Mouse (Mus musculus): ENCODE results near the gene Sptbn4. TPM values are rescaled to one million over a fixed set of nuclear protein-coding genes. Genes with fewer than 3 reads are reported as not detected.

Sptbn4 gene
- polyA plus RNA-seq, 1 experiment from 2014 or later, result 0.47 TPM

DNA sequence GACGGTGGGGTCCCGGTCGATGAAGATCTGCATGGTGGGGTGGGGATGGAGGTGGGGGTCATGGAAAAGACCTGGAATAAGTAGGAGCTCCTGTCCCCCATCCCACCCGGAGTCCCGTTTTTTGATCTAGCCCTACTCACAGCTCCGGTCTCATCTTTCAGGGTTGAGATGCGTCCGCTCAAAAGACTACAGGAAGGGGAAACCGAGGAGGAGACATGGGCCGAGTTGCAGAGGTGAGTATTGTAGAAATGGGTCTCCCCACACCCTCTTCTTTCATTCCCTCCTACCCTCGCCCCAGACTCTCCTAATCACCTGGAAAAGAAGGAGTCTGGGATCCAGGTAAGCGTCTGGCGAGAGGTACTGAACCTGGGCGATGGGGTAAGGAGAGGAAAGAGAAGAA, 92.2 kb downstream of the Sptbn4 start:
- peak; percentile 21; the same call in 1 of the 2 replicates for ATAC-seq (ENCODE audit: low FRiP score)
- H3K36me3 ChIP-seq (replicated peaks), result peaks cover 29% of the 10 kb centered on the region
- peaks cover 28% of the 10 kb centered on the region for H3K4me1 ChIP-seq
- peak overlapping the region; percentile 47; the same call in 1 of the 2 replicates for H3K27ac ChIP-seq
- H3K4me3 ChIP-seq (replicated peaks), result peak overlapping the region; percentile 67
- H3K9ac ChIP-seq, result peak overlapping the region; percentile 69
- peaks cover 39% of the 10 kb centered on the region for H3K27me3 ChIP-seq
- peak overlapping the region; percentile 65 for H3K4me2 ChIP-seq
- WGBS, result 8% methylated on average over 14 of the region's 14 CpGs
- no peaks in the 10 kb centered on the region for H3K9me3 ChIP-seq

GRCm38 (mm10) chr7:27354783-27355182, 92.7 kb downstream of the Sptbn4 start:
- Histone ChIP-seq H3K9me3 (no peaks in the 10 kb centered on the region), H3K36me3 (replicated peaks) (peaks cover 31% of the 10 kb centered on the region), H3K9ac (peak overlapping the region; percentile 69), H3K4me3 (replicated peaks) (peak overlapping the region; percentile 67), H3K4me1 (peaks cover 28% of the 10 kb centered on the region), H3K4me2 (peak overlapping the region; percentile 65), H3K27me3 (peaks cover 37% of the 10 kb centered on the region), H3K27ac (no peak overlapping the region)
- 54% methylated on average over 4 of the region's 4 CpGs for whole genome bisulfite sequencing
- no peak for ATAC-seq (ENCODE audit: low FRiP score)

- WGBS, result 32% methylated on average over 6 of the region's 6 CpGs
- peaks cover 30% of the 10 kb centered on the region for H3K27me3 ChIP-seq
- H3K9me3 ChIP-seq, result no peaks in the 10 kb centered on the region
- H3K27ac ChIP-seq, result no peak overlapping the region
- peak overlapping the region; percentile 67 for H3K4me3 ChIP-seq (replicated peaks)
- no peak for ATAC-seq (ENCODE audit: low FRiP score)
- H3K36me3 ChIP-seq (replicated peaks), result peaks cover 38% of the 10 kb centered on the region
- peaks cover 28% of the 10 kb centered on the region for H3K4me1 ChIP-seq
- H3K9ac ChIP-seq, result 0 out of 2 replicates have a peak overlapping the region, but pooled peaks have one; percentile 69
- H3K4me2 ChIP-seq, result peak overlapping the region; percentile 65
Observed at GRCm38 (mm10) chr7:27354144-27354543, 93.3 kb downstream of the Sptbn4 start.

DNA sequence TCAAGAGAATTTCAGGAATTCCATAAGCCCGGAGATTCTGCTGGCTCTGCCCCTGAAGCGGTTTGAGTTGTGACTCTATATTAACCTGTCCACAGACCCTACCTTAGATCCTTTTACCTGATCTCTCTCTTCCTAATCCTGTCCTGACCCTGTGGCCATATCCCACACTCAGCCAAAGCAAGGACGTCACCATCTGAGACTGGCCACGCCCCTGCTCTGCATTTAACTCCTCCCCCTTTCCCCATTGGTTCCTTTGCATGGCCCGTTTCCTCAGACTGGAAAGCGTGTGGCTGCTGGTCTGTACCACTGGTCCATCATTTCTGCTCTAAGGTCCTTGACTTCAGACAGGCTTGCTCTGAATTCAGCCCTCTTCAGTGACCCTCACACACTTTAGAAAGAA, 102.0 kb downstream of the Sptbn4 start:
- Histone ChIP-seq H3K9me3 (no peaks in the 10 kb centered on the region), H3K4me1 (no peaks in the 10 kb centered on the region), H3K27me3 (no peaks in the 10 kb centered on the region), H3K4me3 (replicated peaks) (no peak overlapping the region), H3K9ac (no peak overlapping the region), H3K4me2 (no peak overlapping the region), H3K36me3 (replicated peaks) (peaks cover 76% of the 10 kb centered on the region), H3K27ac (no peak overlapping the region)
- 0 out of 2 replicates have a peak, but pooled peaks have one; percentile 28 for ATAC-seq (ENCODE audit: low FRiP score)
- WGBS, result 22% methylated on average over 6 of the region's 6 CpGs

GRCm38 (mm10) chr7:27342595-27342994, 104.9 kb downstream of the Sptbn4 start:
- H3K36me3 ChIP-seq (replicated peaks), result peaks cover 51% of the 10 kb centered on the region
- H3K27me3 ChIP-seq, result peaks cover 16% of the 10 kb centered on the region
- H3K4me1 ChIP-seq, result peaks cover 10% of the 10 kb centered on the region
- no peak for ATAC-seq (ENCODE audit: low FRiP score)
- no peak overlapping the region for H3K9ac ChIP-seq
- no peak overlapping the region for H3K27ac ChIP-seq
- 29% methylated on average over 4 of the region's 4 CpGs for WGBS
- H3K4me3 ChIP-seq (replicated peaks), result no peak overlapping the region
- no peaks in the 10 kb centered on the region for H3K9me3 ChIP-seq
- H3K4me2 ChIP-seq, result no peak overlapping the region

DNA sequence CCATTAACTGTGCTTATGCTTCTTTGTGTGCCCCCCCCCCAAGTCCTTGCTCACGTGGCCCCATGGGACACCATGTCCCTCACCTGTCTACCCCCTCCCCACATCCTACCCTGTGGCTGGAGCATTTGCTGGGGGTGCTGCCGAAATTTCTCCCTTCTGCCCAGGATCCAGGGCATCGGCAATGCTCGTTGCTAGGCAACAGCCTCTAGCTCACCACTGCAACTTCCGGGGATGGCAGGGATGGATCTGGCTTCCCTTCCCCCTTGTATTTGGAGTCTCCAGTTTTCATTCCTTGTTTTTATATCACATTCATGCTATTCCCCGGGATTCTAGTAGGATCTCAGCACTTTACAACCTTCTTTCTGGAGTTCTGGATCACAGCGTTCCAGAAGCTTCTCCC, 108.0 kb downstream of the Sptbn4 start:
- Histone ChIP-seq H3K4me2 (peak overlapping the region; percentile 43), H3K27me3 (peaks cover 36% of the 10 kb centered on the region), H3K36me3 (replicated peaks) (peaks cover 21% of the 10 kb centered on the region), H3K9ac (peak overlapping the region; percentile 12; the same call in 1 of the 2 replicates), H3K27ac (no peak overlapping the region), H3K4me3 (replicated peaks) (peak overlapping the region; percentile 21), H3K4me1 (peaks cover 28% of the 10 kb centered on the region), H3K9me3 (no peaks in the 10 kb centered on the region)
- ATAC-seq (ENCODE audit: low FRiP score), result no peak
- 29% methylated on average over 7 of the region's 7 CpGs for WGBS

GRCm38 (mm10) chr7:27339114-27339513, 108.4 kb downstream of the Sptbn4 start:
- peaks cover 40% of the 10 kb centered on the region for H3K27me3 ChIP-seq
- H3K27ac ChIP-seq, result no peak overlapping the region
- H3K4me1 ChIP-seq, result peaks cover 32% of the 10 kb centered on the region
- H3K4me3 ChIP-seq (replicated peaks), result peak overlapping the region; percentile 21
- 60% methylated on average over 4 of the region's 4 CpGs for WGBS
- ATAC-seq (ENCODE audit: low FRiP score), result no peak
- peak overlapping the region; percentile 43 for H3K4me2 ChIP-seq
- H3K9ac ChIP-seq, result peak overlapping the region; percentile 12; the same call in 1 of the 2 replicates
- H3K9me3 ChIP-seq, result no peaks in the 10 kb centered on the region
- peaks cover 17% of the 10 kb centered on the region for H3K36me3 ChIP-seq (replicated peaks)

GRCm38 (mm10) chr7:27337175-27337853, 110.2 kb downstream of the Sptbn4 start, which contains the start of gene Ltbp4:
Gene Ltbp4, minus strand, starts transcription at chr7:27337692.
- H3K4me3 ChIP-seq (replicated peaks), result peak within 1 kb of the TSS; percentile 43
- H3K9ac ChIP-seq, result peak within 1 kb of the TSS; percentile 56
- peaks cover 7% of the 10 kb centered on the region for H3K36me3 ChIP-seq (replicated peaks)
- ATAC-seq (ENCODE audit: low FRiP score), result peak; percentile 40
- 0 out of 2 replicates have a peak within 1 kb of the TSS, but pooled peaks have one; percentile 31 for H3K27ac ChIP-seq
- peak within 1 kb of the TSS; percentile 65 for H3K4me2 ChIP-seq
- no peaks in the 10 kb centered on the region for H3K9me3 ChIP-seq
- under 1% methylated on average over 36 of the region's 36 CpGs for WGBS
- H3K27me3 ChIP-seq, result peaks cover 58% of the 10 kb centered on the region
- H3K4me1 ChIP-seq, result peaks cover 49% of the 10 kb centered on the region

- Histone ChIP-seq H3K36me3 (replicated peaks) (no peaks in the 10 kb centered on the region), H3K27ac (0 out of 2 replicates have a peak overlapping the region, but pooled peaks have one; percentile 31), H3K4me1 (peaks cover 53% of the 10 kb centered on the region), H3K9ac (peak overlapping the region; percentile 52), H3K4me3 (replicated peaks) (peak overlapping the region; percentile 43), H3K9me3 (no peaks in the 10 kb centered on the region), H3K4me2 (peak overlapping the region; percentile 65), H3K27me3 (peaks cover 69% of the 10 kb centered on the region)
- ATAC-seq (ENCODE audit: low FRiP score), result peak; percentile 82
- under 1% methylated on average over 47 of the region's 47 CpGs for WGBS
Observed at GRCm38 (mm10) chr7:27335928-27336823, 111.3 kb downstream of the Sptbn4 start.

GRCm38 (mm10) chr7:27335011-27335720, 112.3 kb downstream of the Sptbn4 start:
- Histone ChIP-seq H3K4me3 (replicated peaks) (no peak overlapping the region), H3K27ac (no peak overlapping the region), H3K4me2 (no peak overlapping the region), H3K36me3 (replicated peaks) (no peaks in the 10 kb centered on the region), H3K4me1 (peaks cover 64% of the 10 kb centered on the region), H3K27me3 (peaks cover 79% of the 10 kb centered on the region), H3K9ac (no peak overlapping the region), H3K9me3 (no peaks in the 10 kb centered on the region)
- ATAC-seq (ENCODE audit: low FRiP score), result no peak
- 62% methylated on average over 15 of the region's 15 CpGs for WGBS

GRCm38 (mm10) chr7:27334405-27334911, 113.0 kb downstream of the Sptbn4 start:
- H3K9ac ChIP-seq, result no peak overlapping the region

More at GRCm38 (mm10) chr7:27334405-27334911, 113.0 kb downstream of the Sptbn4 start:
- H3K36me3 ChIP-seq (replicated peaks), result no peaks in the 10 kb centered on the region
- ATAC-seq (ENCODE audit: low FRiP score), result no peak
- peak overlapping the region; percentile 16; the same call in 1 of the 2 replicates for H3K4me2 ChIP-seq
- peak overlapping the region; percentile 20; the same call in 1 of the 2 replicates for H3K4me3 ChIP-seq (replicated peaks)
- no peak overlapping the region for H3K27ac ChIP-seq
- 3% methylated on average over 29 of the region's 32 CpGs for WGBS
- peaks cover 66% of the 10 kb centered on the region for H3K4me1 ChIP-seq
- H3K9me3 ChIP-seq, result no peaks in the 10 kb centered on the region
- H3K27me3 ChIP-seq, result peaks cover 86% of the 10 kb centered on the region
